Mouse (Mus musculus) CH12.LX (cell line): Measurements from ENCODE around the gene Hhip. TPM values are rescaled to one million over a fixed set of nuclear protein-coding genes. Genes with fewer than 3 reads are reported as not detected.

ENCODE experiments used
- DNase-seq: peaks from one replicate; pipeline ENCODE4 v3.0.0-alpha.2; 2013; ENCODE audit errors: extremely low read depth
- H3K27ac ChIP-seq: 2 replicates; pipeline ENCODE4 v1.5.1; 2012; ENCODE audit warnings: low read depth, mild to moderate bottlenecking, control low read depth, moderate library complexity; ENCODE audit not compliant: insufficient read depth
- H3K27me3 ChIP-seq: replicated peaks from 2 replicates; pipeline ENCODE3; 2012; ENCODE audit warnings: inconsistent platforms
- H3K36me3 ChIP-seq, 2 experiments: replicated peaks in 1 of 2; 2 replicates each; pipeline versions ENCODE3 to v1.6.1; 2012; ENCODE audit warnings: inconsistent platforms in 1 of 2, low read length in 1 of 2, mild to moderate bottlenecking in 1 of 2, mixed read lengths in 1 of 2, moderate library complexity in 1 of 2; ENCODE audit not compliant: control insufficient read depth in 1 of 2, insufficient read depth in 1 of 2
- H3K4me1 ChIP-seq, 2 experiments: 2 replicates each; pipeline ENCODE4 v1.6.1; 2012; ENCODE audit warnings: inconsistent platforms in 1 of 2, moderate library complexity in 1 of 2; ENCODE audit not compliant: insufficient read depth in 2 of 2, control insufficient read depth in 1 of 2
- H3K4me2 ChIP-seq: 2 replicates; pipeline ENCODE4 v1.6.1; 2012; ENCODE audit warnings: low read depth, mild to moderate bottlenecking, control low read depth; ENCODE audit not compliant: poor library complexity, insufficient read depth, severe bottlenecking
- H3K4me3 ChIP-seq, 3 experiments: fragments of 150-350 bp in 1 of 3; sonication (generic) in 1 of 3; replicated peaks in 1 of 3; 2 replicates each; pipeline versions ENCODE3 to v1.5.1; 2011 to 2012; ENCODE audit warnings: low read depth in 2 of 3, low read length in 2 of 3, mild to moderate bottlenecking in 2 of 3, moderate library complexity in 2 of 3, control low read depth in 1 of 3, improper control_type of control experiment in 1 of 3, inconsistent platforms in 1 of 3, mixed read lengths in 1 of 3; ENCODE audit not compliant: poor library complexity in 1 of 3
- H3K79me2 ChIP-seq: replicated peaks from 2 replicates; pipeline ENCODE4 v1.6.1; 2012; ENCODE audit warnings: mild to moderate bottlenecking, moderate library complexity; ENCODE audit not compliant: control insufficient read depth, poor library complexity, insufficient read depth, severe bottlenecking; ENCODE audit errors: extremely low read depth
- H3K9ac ChIP-seq: 2 replicates; pipeline ENCODE4 v1.6.1; 2012; ENCODE audit warnings: low read depth, mild to moderate bottlenecking, control low read depth, moderate library complexity; ENCODE audit not compliant: insufficient read depth
- H3K9me3 ChIP-seq: replicated peaks from 2 replicates; pipeline ENCODE3; 2012; ENCODE audit warnings: low read length, inconsistent platforms, mixed read lengths
- CHD1 ChIP-seq: IDR thresholded peaks from 2 replicates; pipeline ENCODE4 v1.6.1; 2012; ENCODE audit warnings: low read depth, low read length, improper control_type of control experiment, inconsistent platforms
- CTCF ChIP-seq, 2 experiments: IDR thresholded peaks in 1 of 2; conservative IDR thresholded peaks in 1 of 2; 2 replicates each; pipeline ENCODE4 v1.5.1; 2011 to 2012; ENCODE audit warnings: low read depth in 2 of 2, low read length in 2 of 2, improper control_type of control experiment in 1 of 2, inconsistent platforms in 1 of 2, mild to moderate bottlenecking in 1 of 2, moderate library complexity in 1 of 2
- ELF1 ChIP-seq: IDR thresholded peaks from 2 replicates; pipeline ENCODE4 v1.6.1; 2014; ENCODE audit warnings: low read depth, mild to moderate bottlenecking, inconsistent platforms, low read length, improper control_type of control experiment
- EP300 ChIP-seq: IDR thresholded peaks from 2 replicates; pipeline ENCODE4 v1.6.1; 2011; ENCODE audit warnings: low read length, improper control_type of control experiment
- ETS1 ChIP-seq: conservative IDR thresholded peaks from 2 replicates; pipeline ENCODE4 v1.6.1; 2012; ENCODE audit warnings: low read depth, mild to moderate bottlenecking, inconsistent platforms, low read length, improper control_type of control experiment, moderate library complexity
- JUND ChIP-seq: conservative IDR thresholded peaks from 2 replicates; pipeline ENCODE4 v1.6.1; 2011; ENCODE audit warnings: low read depth, low read length, improper control_type of control experiment
- KAT2A ChIP-seq: IDR thresholded peaks from 2 replicates; pipeline ENCODE4 v1.6.1; 2012; ENCODE audit warnings: low read length, improper control_type of control experiment, inconsistent platforms; ENCODE audit not compliant: insufficient replicate concordance
- MAFK ChIP-seq: IDR thresholded peaks from 2 replicates; pipeline ENCODE4 v1.6.1; 2011; ENCODE audit warnings: low read length, improper control_type of control experiment; ENCODE audit not compliant: insufficient replicate concordance
- MAX ChIP-seq: IDR thresholded peaks from 2 replicates; pipeline ENCODE4 v1.6.1; 2011; ENCODE audit warnings: low read length, improper control_type of control experiment
- MXI1 ChIP-seq: IDR thresholded peaks from 2 replicates; pipeline ENCODE4 v1.6.1; 2011; ENCODE audit warnings: mild to moderate bottlenecking, low read depth, low read length, improper control_type of control experiment
- NELFE ChIP-seq: IDR thresholded peaks from 2 replicates; pipeline ENCODE4 v1.6.1; 2011; ENCODE audit warnings: low read depth, low read length, improper control_type of control experiment
- NRF1 ChIP-seq: IDR thresholded peaks from 2 replicates; pipeline ENCODE4 v1.6.1; 2014; ENCODE audit warnings: low read depth, mild to moderate bottlenecking, inconsistent platforms, low read length, improper control_type of control experiment, moderate library complexity
- POLR2A ChIP-seq: IDR thresholded peaks from 2 replicates; pipeline ENCODE4 v1.6.1; 2011; ENCODE audit warnings: low read depth, mild to moderate bottlenecking, improper control_type of control experiment, low read length
- RAD21 ChIP-seq: IDR thresholded peaks from 2 replicates; pipeline ENCODE4 v1.6.1; 2011; ENCODE audit warnings: low read depth, mild to moderate bottlenecking, low read length, improper control_type of control experiment, moderate library complexity
- RCOR1 ChIP-seq: conservative IDR thresholded peaks from 2 replicates; pipeline ENCODE4 v1.6.1; 2012; ENCODE audit warnings: low read depth, mild to moderate bottlenecking, inconsistent platforms, low read length, improper control_type of control experiment
- SMC3 ChIP-seq: IDR thresholded peaks from 2 replicates; pipeline ENCODE4 v1.6.1; 2011; ENCODE audit warnings: low read depth, low read length, improper control_type of control experiment
- TCF12 ChIP-seq: IDR thresholded peaks from 2 replicates; pipeline ENCODE4 v1.6.1; 2014; ENCODE audit warnings: low read depth, mild to moderate bottlenecking, inconsistent platforms, low read length, improper control_type of control experiment
- USF1 ChIP-seq: IDR thresholded peaks from 2 replicates; pipeline ENCODE4 v1.6.1; 2014; ENCODE audit warnings: low read depth, mild to moderate bottlenecking, inconsistent platforms, low read length, improper control_type of control experiment
- USF2 ChIP-seq: conservative IDR thresholded peaks from 2 replicates; pipeline ENCODE4 v1.6.1; 2011; ENCODE audit warnings: low read depth, low read length, improper control_type of control experiment
- ZC3H11A ChIP-seq: IDR thresholded peaks from 2 replicates; pipeline ENCODE4 v1.6.1; 2012; ENCODE audit warnings: low read depth, mild to moderate bottlenecking, inconsistent platforms, low read length, improper control_type of control experiment
- ZMIZ1 ChIP-seq: IDR thresholded peaks from 2 replicates; pipeline ENCODE4 v1.6.1; 2012; ENCODE audit warnings: low read depth, mild to moderate bottlenecking, inconsistent platforms, low read length, improper control_type of control experiment
- dilution Hi-C: fragments of 300-500 bp; cut with MboI; formaldehyde crosslinking; loops from 2 replicates; pipeline ENCODE4 v1.14.3; 2020; ENCODE audit warnings: low sequenced_read_pairs; ENCODE audit not compliant: extremely low pct_unique_long_range_greater_than_20kb, extremely low pct_ligation_motif_present
- in situ Hi-C: fragments of 300-500 bp; cut with MboI; formaldehyde crosslinking; loops from 3 replicates; pipeline ENCODE4 v1.14.3; 2019; ENCODE audit warnings: low sequenced_read_pairs, low pct_ligation_motif_present, low pct_unique_long_range_greater_than_20kb, mixed read lengths
- polyA plus RNA-seq: library from polyadenylated mRNA; unstranded; fragments of >175 nt; gene quantifications from 2 replicates; pipeline ENCODE4 v1.2.1, GENCODE M21; 2012; ENCODE audit warnings: low read depth; ENCODE audit not compliant: insufficient read length
- total RNA-seq, 2 experiments: library from RNA; depleted of rRNA; stranded (reverse); fragments of 300-350 nt in 1 of 2; fragments of >200 nt in 1 of 2; gene quantifications; 2 replicates each; pipeline ENCODE4 v1.2.3; 2012 to 2014

The Hhip gene
- total and polyA plus RNA-seq, 3 experiments: not detected

GRCm38 (mm10) chr8:80037644-80038253, 20.1 kb downstream of the Hhip start:
- H3K79me2 ChIP-seq: no peaks in the 10 kb centered on the region
- H3K9me3 ChIP-seq: no peaks in the 10 kb centered on the region
- H3K4me1 ChIP-seq: no peaks in the 10 kb centered on the region
- no peak for TF ChIP-seq MAFK
- TF ChIP-seq ZC3H11A: no peak
- TF ChIP-seq SMC3: no peak
- TF ChIP-seq NRF1: no peak
- no peak for TF ChIP-seq USF2
- TF ChIP-seq JUND: no peak
- no peak for TF ChIP-seq MAX
- no peak for TF ChIP-seq RCOR1
- TF ChIP-seq USF1: no peak
- TF ChIP-seq ZMIZ1: no peak
- no peak for TF ChIP-seq ETS1
- no peak for TF ChIP-seq RAD21
- TF ChIP-seq EP300: no peak
- no peak for TF ChIP-seq NELFE
- no peak for TF ChIP-seq MXI1
- TF ChIP-seq CHD1: no peak
- TF ChIP-seq POLR2A: no peak
- TF ChIP-seq CTCF (conservative IDR thresholded peaks at IDR 0.05 in 1 of 2, IDR thresholded peaks at IDR 0.05 in 1 of 2; ENCODE audit: low read depth in 2 of 2, low read length in 2 of 2): no peak
- no peak overlapping the region for H3K4me2 ChIP-seq
- H3K27ac ChIP-seq: no peak overlapping the region
- no peaks in the 10 kb centered on the region for H3K27me3 ChIP-seq
- no peak overlapping the region for H3K9ac ChIP-seq
- in situ Hi-C loops: no loop called here
- H3K4me3 ChIP-seq: no peak overlapping the region
- no peaks in the 10 kb centered on the region for H3K36me3 ChIP-seq
- no peak for DNase-seq
- dilution Hi-C loops: no loop called here

GRCm38 (mm10) chr8:80032604-80033003, 25.2 kb downstream of the Hhip start:
- dilution Hi-C loops: no loop called here
- no peak for DNase-seq
- H3K79me2 ChIP-seq: no peaks in the 10 kb centered on the region
- H3K36me3 ChIP-seq: no peaks in the 10 kb centered on the region
- no peak overlapping the region for H3K27ac ChIP-seq
- no peak overlapping the region for H3K4me3 ChIP-seq
- H3K4me1 ChIP-seq: no peaks in the 10 kb centered on the region
- in situ Hi-C loops: no loop called here
- H3K9me3 ChIP-seq: no peaks in the 10 kb centered on the region
- no peak overlapping the region for H3K4me2 ChIP-seq
- TF ChIP-seq KAT2A (no peak), CHD1 (no peak), ELF1 (no peak), TCF12 (no peak)
- no peak overlapping the region for H3K9ac ChIP-seq
- no peaks in the 10 kb centered on the region for H3K27me3 ChIP-seq
